Mouse (Mus musculus) spleen, embryonic (tissue): Measurements from ENCODE around the gene Ms4a12.

ENCODE experiments used
- CTCF ChIA-PET: fragments of 350-600 bp; sonication (Branson Sonifier 250); formaldehyde crosslinking; loops from one replicate; lab custom pipeline; 2022; lab: Charles Lee

Ms4a12 gene

GRCm38 (mm10) chr19:11232348-11232747 lies at the start of gene Ms4a12:
TSS of gene Ms4a12 (minus strand) at chr19:11232448.
- CTCF ChIA-PET, result no interaction called here

- CTCF ChIA-PET, result interaction anchor here (0.6 kb wide), 1 partner anchor 70 kb away, joined by 4 read pairs; no protein-coding TSS in a partner anchor
Measured at GRCm38 (mm10) chr19:11280223-11280622, 48.0 kb upstream of the Ms4a12 start.

- CTCF ChIA-PET, result no interaction called here
Measured at GRCm38 (mm10) chr19:11276431-11276830, 44.2 kb upstream of the Ms4a12 start.

- CTCF ChIA-PET, result interaction anchor here (0.9 kb wide), 1 partner anchor 23 kb away, joined by 3 read pairs; no protein-coding TSS in a partner anchor
Measured at GRCm38 (mm10) chr19:11266956-11267355, 34.7 kb upstream of the Ms4a12 start.

GRCm38 (mm10) chr19:11266052-11266845 lies 34.0 kb upstream of the Ms4a12 start, which contains the start of gene Ms4a1:
TSS of gene Ms4a1 (minus strand) at chr19:11266241.
- CTCF ChIA-PET, result interaction anchor here (0.9 kb wide), 1 partner anchor 22 kb away, joined by 3 read pairs; no protein-coding TSS in a partner anchor

GRCm38 (mm10) chr19:11264602-11265185 lies 32.4 kb upstream of the Ms4a12 start:
- CTCF ChIA-PET, result interaction anchor here (0.6 kb wide), 1 partner anchor 428 kb away, joined by 3 read pairs; no protein-coding TSS in a partner anchor

GRCm38 (mm10) chr19:11263549-11263948 lies 31.3 kb upstream of the Ms4a12 start:
- CTCF ChIA-PET, result interaction anchor here (1.1 kb wide), 1 partner anchor 18 kb away, joined by 3 read pairs; no protein-coding TSS in a partner anchor

GRCm38 (mm10) chr19:11262932-11263331 lies 30.7 kb upstream of the Ms4a12 start:
- CTCF ChIA-PET, result interaction anchor here (0.7 to 1.1 kb wide), 3 partner anchors 18 to 219 kb away, joined by 3 to 8 read pairs (median 6); no protein-coding TSS in a partner anchor

- CTCF ChIA-PET, result interaction anchor here (0.9 kb wide), 1 partner anchor 11 kb away, joined by 3 read pairs; no protein-coding TSS in a partner anchor
Measured at GRCm38 (mm10) chr19:11261522-11261921, 29.3 kb upstream of the Ms4a12 start.

GRCm38 (mm10) chr19:11244230-11244629 lies 12.0 kb upstream of the Ms4a12 start:
- CTCF ChIA-PET, result interaction anchor here (1.1 kb wide), 1 partner anchor 22 kb away, joined by 3 read pairs; the partner anchor contains the start of gene Ms4a1

GRCm38 (mm10) chr19:11242560-11242959 lies 10.3 kb upstream of the Ms4a12 start:
- CTCF ChIA-PET, result no interaction called here

GRCm38 (mm10) chr19:11235820-11236219 lies 3.6 kb upstream of the Ms4a12 start:
- CTCF ChIA-PET, result no interaction called here

GRCm38 (mm10) chr19:11234921-11235735 lies 2.9 kb upstream of the Ms4a12 start:
- CTCF ChIA-PET, result no interaction called here

GRCm38 (mm10) chr19:11234244-11234643 lies 2.0 kb upstream of the Ms4a12 start:
- CTCF ChIA-PET, result no interaction called here

- CTCF ChIA-PET, result no interaction called here
Measured at GRCm38 (mm10) chr19:11196546-11196945, 35.7 kb downstream of the Ms4a12 start, which contains the start of gene Ms4a13. TSS of gene Ms4a13 (minus strand) at chr19:11196737.

- CTCF ChIA-PET, result interaction anchor here (0.7 kb wide), 1 partner anchor 434 kb away, joined by 3 read pairs; no protein-coding TSS in a partner anchor
Measured at GRCm38 (mm10) chr19:11192552-11192951, 39.7 kb downstream of the Ms4a12 start.

- CTCF ChIA-PET, result interaction anchor here (0.6 to 1.2 kb wide), 2 partner anchors 24 to 158 kb away, joined by 3 to 4 read pairs; no protein-coding TSS in a partner anchor
Measured at GRCm38 (mm10) chr19:11184121-11184520, 48.1 kb downstream of the Ms4a12 start.

- CTCF ChIA-PET, result no interaction called here
Measured at GRCm38 (mm10) chr19:11177464-11177863, 54.8 kb downstream of the Ms4a12 start.

- CTCF ChIA-PET, result no interaction called here
Measured at GRCm38 (mm10) chr19:11165172-11165571, 67.1 kb downstream of the Ms4a12 start, which contains the start of gene 1700025F22Rik. TSS of gene 1700025F22Rik (minus strand) at chr19:11165320.
